Mouse (Mus musculus): ENCODE results near the gene Wdr18.

DNA sequence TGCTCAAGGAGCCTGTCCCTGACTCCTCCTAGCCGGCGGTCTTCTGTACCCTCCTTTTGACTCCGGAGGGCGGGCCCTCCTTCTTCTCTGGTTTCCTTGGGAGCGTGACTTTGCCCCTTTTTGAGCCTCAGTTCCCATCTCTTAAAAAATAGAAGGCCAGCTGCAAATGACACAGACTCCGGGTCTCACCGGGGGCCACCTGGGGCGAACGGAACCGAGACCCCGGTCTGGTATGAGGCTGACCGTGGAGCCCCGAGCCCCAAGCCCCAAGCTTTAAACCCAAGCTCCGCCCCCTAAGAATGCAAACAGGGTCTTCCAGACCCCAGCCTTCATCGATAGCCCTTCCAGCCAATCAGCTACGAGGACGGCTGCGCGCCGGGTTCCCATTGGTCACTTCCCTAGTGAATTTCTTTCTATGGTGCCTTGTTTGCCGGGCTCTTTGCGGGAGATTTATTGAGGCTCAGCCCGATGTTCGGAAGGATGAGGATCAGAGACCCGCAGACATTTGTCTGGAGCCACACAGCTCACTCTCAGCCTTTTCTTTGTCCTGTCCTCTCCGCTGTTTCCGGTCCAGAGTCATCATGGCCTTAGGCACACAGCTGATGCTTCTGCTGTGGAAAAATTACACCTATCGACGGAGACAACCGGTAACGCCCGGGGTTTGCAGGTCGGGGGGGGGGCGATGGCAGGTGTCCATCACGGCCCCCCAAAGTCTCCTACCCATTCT is 37.2 kb downstream of the Wdr18 start:
- TF ChIP-seq CTCF (IDR thresholded peaks at IDR 0.05; ENCODE audit: low read depth, low read length) (no peak), POLR2A (IDR thresholded peaks at IDR 0.05; ENCODE audit: borderline replicate concordance, low read depth, low read length) (no peak)
